Mouse (Mus musculus) myocyte (in vitro differentiated cells): ENCODE data around the gene Txndc5.

Experiments
- E2F4 ChIP-seq: IDR thresholded peaks from one replicate; pipeline ENCODE4 v1.6.1; 2011; ENCODE audit warnings: mild to moderate bottlenecking, control low read depth, moderate library complexity; ENCODE audit not compliant: insufficient read depth
- MYOG ChIP-seq, 3 experiments: IDR thresholded peaks; one replicate each; pipeline ENCODE4 v1.6.1; 2011; ENCODE audit warnings: control low read depth in 2 of 3, low read depth in 2 of 3, mild to moderate bottlenecking in 2 of 3; ENCODE audit not compliant: insufficient read length in 2 of 3, control insufficient read depth in 1 of 3, insufficient read depth in 1 of 3
- POLR2A ChIP-seq: IDR thresholded peaks from one replicate; pipeline ENCODE4 v1.6.1; 2011; ENCODE audit warnings: low read depth, mild to moderate bottlenecking, control low read depth, moderate library complexity; ENCODE audit not compliant: insufficient read length
- TCF12 ChIP-seq: IDR thresholded peaks from one replicate; pipeline ENCODE4 v1.6.1; 2011; ENCODE audit warnings: mild to moderate bottlenecking, control low read depth; ENCODE audit not compliant: poor library complexity, insufficient read depth, severe bottlenecking

- TF ChIP-seq TCF12 (no peak), E2F4 (no peak), MYOG (IDR thresholded peaks at IDR 0.05; ENCODE audit: control insufficient read depth in 1 of 3, insufficient read depth in 1 of 3, insufficient read length in 2 of 3, low read depth in 2 of 3) (no peak), POLR2A (no peak)
Measured at GRCm38 (mm10) chr13:38509681-38510341, 18.8 kb downstream of the Txndc5 start.
